Mouse (Mus musculus) regulatory T cell (primary cell): ENCODE data around the gene Adcy6.

Experiments
- in situ Hi-C: fragments of 300-600 bp; cut with MboI, MseI; formaldehyde crosslinking; loops from one replicate; pipeline ENCODE4 v1.15.1; 2025; ENCODE audit warnings: high pct_unique_total_duplicates

Adcy6 gene

GRCm38 (mm10) chr15:98629464-98629863 is 19.6 kb upstream of the Adcy6 start:
- in situ Hi-C loops: loop anchor here (10.0 kb wide), 1 partner anchor 455 kb away; no protein-coding TSS in a partner anchor

GRCm38 (mm10) chr15:98628589-98629254 is 18.8 kb upstream of the Adcy6 start:
- in situ Hi-C loops: loop anchor here (10.0 kb wide), 1 partner anchor 454 kb away; no protein-coding TSS in a partner anchor

- in situ Hi-C loops: loop anchor here (10.0 kb wide), 1 partner anchor 452 kb away; no protein-coding TSS in a partner anchor
Observed at GRCm38 (mm10) chr15:98626487-98627212, 16.8 kb upstream of the Adcy6 start.

GRCm38 (mm10) chr15:98626078-98626477 is 16.2 kb upstream of the Adcy6 start:
- in situ Hi-C loops: loop anchor here (10.0 kb wide), 1 partner anchor 451 kb away; no protein-coding TSS in a partner anchor

GRCm38 (mm10) chr15:98623361-98623821 is 13.5 kb upstream of the Adcy6 start:
- in situ Hi-C loops: loop anchor here (10.0 kb wide), 1 partner anchor 449 kb away; no protein-coding TSS in a partner anchor

GRCm38 (mm10) chr15:98622721-98623120 is 12.8 kb upstream of the Adcy6 start:
- in situ Hi-C loops: loop anchor here (10.0 kb wide), 1 partner anchor 448 kb away; no protein-coding TSS in a partner anchor

GRCm38 (mm10) chr15:98622199-98622598 is 12.3 kb upstream of the Adcy6 start:
- in situ Hi-C loops: loop anchor here (10.0 kb wide), 1 partner anchor 447 kb away; no protein-coding TSS in a partner anchor

GRCm38 (mm10) chr15:98617176-98617537 is 7.3 kb upstream of the Adcy6 start:
- in situ Hi-C loops: no loop called here

- in situ Hi-C loops: no loop called here
Observed at GRCm38 (mm10) chr15:98616362-98617175, 6.7 kb upstream of the Adcy6 start.

GRCm38 (mm10) chr15:98615751-98616150 is 5.9 kb upstream of the Adcy6 start:
- in situ Hi-C loops: no loop called here

GRCm38 (mm10) chr15:98614971-98615370 is 5.1 kb upstream of the Adcy6 start:
- in situ Hi-C loops: no loop called here

- in situ Hi-C loops: no loop called here
Observed at GRCm38 (mm10) chr15:98614551-98614950, 4.7 kb upstream of the Adcy6 start.

GRCm38 (mm10) chr15:98612229-98612628 is 2.4 kb upstream of the Adcy6 start:
- in situ Hi-C loops: no loop called here

GRCm38 (mm10) chr15:98610131-98610633 is 306 bp upstream of the Adcy6 start:
- in situ Hi-C loops: no loop called here

GRCm38 (mm10) chr15:98608784-98609250 is 1.1 kb downstream of the Adcy6 start:
- in situ Hi-C loops: no loop called here

- in situ Hi-C loops: no loop called here
Observed at GRCm38 (mm10) chr15:98608058-98608783, 1.7 kb downstream of the Adcy6 start.

GRCm38 (mm10) chr15:98607557-98607956 is 2.3 kb downstream of the Adcy6 start:
- in situ Hi-C loops: no loop called here

GRCm38 (mm10) chr15:98606739-98607138 is 3.1 kb downstream of the Adcy6 start:
- in situ Hi-C loops: no loop called here

- in situ Hi-C loops: no loop called here
Observed at GRCm38 (mm10) chr15:98606051-98606536, 3.8 kb downstream of the Adcy6 start.

GRCm38 (mm10) chr15:98604041-98604575 is 5.8 kb downstream of the Adcy6 start:
- in situ Hi-C loops: no loop called here
